Mouse (Mus musculus) B cell, adult 2 months (primary cell): ENCODE results near the gene Slc44a4.
"Not testable (repeated sequence)": the region's sequence is repeated elsewhere in the genome, so short reads cannot be mapped to it uniquely, and the experiment has no call there.

Experiments
- DNase-seq, 2 experiments: peaks; one replicate each; pipeline ENCODE4 v3.0.0; 2022

Slc44a4 gene

GRCm38 (mm10) chr17:34944362-34944761, 30.1 kb downstream of the Slc44a4 start:
- DNase-seq: no peak

- no peak for DNase-seq
Observed at GRCm38 (mm10) chr17:34946486-34947140, 32.3 kb downstream of the Slc44a4 start.

- DNase-seq: peak in 1 of 2 experiments; percentile 48
Observed at GRCm38 (mm10) chr17:34947606-34948005, 33.3 kb downstream of the Slc44a4 start.

- not testable (repeated sequence) for DNase-seq
Observed at GRCm38 (mm10) chr17:34948721-34949552, 34.7 kb downstream of the Slc44a4 start.

- no peak for DNase-seq
Observed at GRCm38 (mm10) chr17:34949553-34949969, 35.3 kb downstream of the Slc44a4 start.

GRCm38 (mm10) chr17:34950514-34951455, 36.5 kb downstream of the Slc44a4 start:
- no peak for DNase-seq

GRCm38 (mm10) chr17:34951636-34952377, 37.5 kb downstream of the Slc44a4 start:
- no peak for DNase-seq

GRCm38 (mm10) chr17:34952378-34953040, 38.2 kb downstream of the Slc44a4 start:
- DNase-seq: peak; percentile 86 to 87

- DNase-seq: no peak
Observed at GRCm38 (mm10) chr17:34953258-34953657, 39.0 kb downstream of the Slc44a4 start.

GRCm38 (mm10) chr17:34953904-34954303, 39.6 kb downstream of the Slc44a4 start:
- no peak for DNase-seq

GRCm38 (mm10) chr17:34954831-34955230, 40.6 kb downstream of the Slc44a4 start:
- no peak for DNase-seq

GRCm38 (mm10) chr17:34955884-34956283, 41.6 kb downstream of the Slc44a4 start:
- no peak for DNase-seq

- DNase-seq: peak in 1 of 2 experiments; percentile 17
Observed at GRCm38 (mm10) chr17:34956340-34956739, 42.1 kb downstream of the Slc44a4 start.

- not testable (repeated sequence) for DNase-seq
Observed at GRCm38 (mm10) chr17:34957291-34957690, 43.0 kb downstream of the Slc44a4 start.

GRCm38 (mm10) chr17:34957966-34958365, 43.7 kb downstream of the Slc44a4 start:
- not testable (repeated sequence) for DNase-seq

GRCm38 (mm10) chr17:34958734-34959129, 44.5 kb downstream of the Slc44a4 start:
- DNase-seq: not testable (repeated sequence)

GRCm38 (mm10) chr17:34959130-34959778, 45.0 kb downstream of the Slc44a4 start, which contains the start of gene Hspa1b:
TSS of gene Hspa1b (minus strand) at chr17:34959238.
- DNase-seq: peak; percentile 70 to 72

GRCm38 (mm10) chr17:34959881-34960515, 45.7 kb downstream of the Slc44a4 start:
- DNase-seq: no peak

- DNase-seq: no peak
Observed at GRCm38 (mm10) chr17:34960702-34961493, 46.6 kb downstream of the Slc44a4 start.

- no peak for DNase-seq
Observed at GRCm38 (mm10) chr17:34962125-34962524, 47.9 kb downstream of the Slc44a4 start.
